Mouse (Mus musculus) heart, postnatal 0 days (tissue): Measurements from ENCODE around the gene Mpdu1. TPM values are rescaled to one million over a fixed set of nuclear protein-coding genes. Genes with fewer than 3 reads are reported as not detected.

Source experiments
- ATAC-seq: fragments of 200-750 bp; cut with Nextera tagmentation; 2 replicates; pipeline ENCODE4 v1.8.0; 2017; ENCODE audit warnings: low read depth, moderate number of reproducible peaks, moderate library complexity; ENCODE audit not compliant: insufficient read depth
- DNase-seq: peaks from one replicate; pipeline ENCODE4 v3.0.0-alpha.2; 2016; ENCODE audit warnings: low spot score
- H3K27ac ChIP-seq: fragments of 300-500 bp; sonication (generic); 2 replicates; pipeline ENCODE4 v1.5.1; 2014; ENCODE audit warnings: low read depth, mild to moderate bottlenecking
- H3K27me3 ChIP-seq: fragments of 300-500 bp; sonication (generic); 2 replicates; pipeline ENCODE4 v1.6.1; 2014; ENCODE audit warnings: low read length, mixed read lengths; ENCODE audit not compliant: control insufficient read depth, insufficient read depth
- H3K36me3 ChIP-seq: fragments of 300-500 bp; sonication (generic); replicated peaks from 2 replicates; pipeline ENCODE4 v1.6.1; 2014; ENCODE audit warnings: low read length, mixed read lengths; ENCODE audit not compliant: control insufficient read depth, insufficient read depth
- H3K4me1 ChIP-seq: fragments of 300-500 bp; sonication (generic); 2 replicates; pipeline ENCODE4 v1.6.1; 2014; ENCODE audit warnings: antibody characterized with exemption; ENCODE audit not compliant: control insufficient read depth, insufficient read depth
- H3K4me2 ChIP-seq: fragments of 300-500 bp; sonication (generic); 2 replicates; pipeline ENCODE4 v1.6.1; 2014; ENCODE audit warnings: low read depth, mild to moderate bottlenecking, low read length, moderate library complexity
- H3K4me3 ChIP-seq: fragments of 300-500 bp; sonication (generic); 2 replicates; pipeline ENCODE4 v1.5.1; 2014; ENCODE audit warnings: low read depth, low read length
- H3K9ac ChIP-seq: fragments of 300-500 bp; sonication (generic); replicated peaks from 2 replicates; pipeline ENCODE4 v1.6.1; 2014; ENCODE audit warnings: low read depth, low read length, mixed read lengths
- H3K9me3 ChIP-seq: fragments of 300-500 bp; sonication (generic); replicated peaks from 2 replicates; pipeline ENCODE4 v1.6.1; 2016; ENCODE audit warnings: low read length; ENCODE audit not compliant: control insufficient read depth
- CTCF ChIP-seq: IDR thresholded peaks from 2 replicates; pipeline ENCODE4 v1.5.1; 2016; ENCODE audit warnings: antibody characterized with exemption, control low read depth, low read depth
- EP300 ChIP-seq: IDR thresholded peaks from 2 replicates; pipeline ENCODE4 v1.6.1; 2016; ENCODE audit warnings: antibody characterized with exemption, low read depth
- WGBS: fragments of 180-500 bp; shearing (Covaris S2); extraction: QIAGEN DNeasy Blood & Tissue Kit; methylation state at CpG from one replicate; pipeline ENCODE4 v1.1.7; 2014; 5-methylcytosine and 5-hydroxymethylcytosine counted together
- polyA plus RNA-seq: library from polyadenylated mRNA; unstranded; fragments of >200 nt; fragmentation: Nextera tagmentation; extraction: Ambion mirVana; gene quantifications from 2 replicates; pipeline ENCODE4 v1.2.1, GENCODE M21; 2015
- total RNA-seq: library from RNA; depleted of rRNA; stranded (reverse); fragments of >200 nt; gene quantifications from 2 replicates; pipeline ENCODE4 v1.2.3, GENCODE M21; 2014; ENCODE audit warnings: low replicate concordance

Gene Mpdu1
- total and polyA plus RNA-seq, 2 experiments from 2014 or later = 30.0 to 123 TPM

GRCm38 (mm10) chr11:69686377-69686776, 23.9 kb upstream of the Mpdu1 start:
- no peak overlapping the region for H3K4me3 ChIP-seq
- peak overlapping the region; percentile 87 for H3K27ac ChIP-seq
- no peaks in the 10 kb centered on the region for H3K36me3 ChIP-seq
- peak; percentile 47 for DNase-seq
- peaks cover 22% of the 10 kb centered on the region for H3K4me1 ChIP-seq
- H3K9ac ChIP-seq = no peak overlapping the region
- peak overlapping the region; percentile 41; the same call in 1 of the 2 replicates for H3K4me2 ChIP-seq
- WGBS = 11% methylated on average over 4 of the region's 4 CpGs
- no peaks in the 10 kb centered on the region for H3K9me3 ChIP-seq
- TF ChIP-seq CTCF (no peak), EP300 (no peak)
- no peaks in the 10 kb centered on the region for H3K27me3 ChIP-seq
- no peak for ATAC-seq

GRCm38 (mm10) chr11:69685526-69686148, 23.2 kb upstream of the Mpdu1 start, which contains the start of gene Tnfsf13:
Gene Tnfsf13 (minus strand): TSS chr11:69685784.
- H3K27ac ChIP-seq = peak within 1 kb of the TSS; percentile 87
- H3K4me3 ChIP-seq = no peak within 1 kb of the TSS
- peak; percentile 28; the same call in 1 of the 2 replicates for ATAC-seq
- H3K9me3 ChIP-seq = no peaks in the 10 kb centered on the region
- whole genome bisulfite sequencing = 46% methylated on average over 10 of the region's 10 CpGs
- H3K4me1 ChIP-seq = peaks cover 28% of the 10 kb centered on the region
- TF ChIP-seq EP300 (no peak), CTCF (no peak)
- 0 out of 2 replicates have a peak within 1 kb of the TSS, but pooled peaks have one; percentile 15 for H3K9ac ChIP-seq
- H3K36me3 ChIP-seq = no peaks in the 10 kb centered on the region
- H3K27me3 ChIP-seq = no peaks in the 10 kb centered on the region
- peak within 1 kb of the TSS; percentile 41 for H3K4me2 ChIP-seq
- DNase-seq = peak; percentile 79

GRCm38 (mm10) chr11:69684936-69685335, 22.5 kb upstream of the Mpdu1 start:
- Histone ChIP-seq H3K27me3 (no peaks in the 10 kb centered on the region), H3K9ac (0 out of 2 replicates have a peak overlapping the region, but pooled peaks have one; percentile 14), H3K36me3 (no peaks in the 10 kb centered on the region), H3K4me3 (no peak overlapping the region), H3K27ac (peak overlapping the region; percentile 87), H3K9me3 (no peaks in the 10 kb centered on the region), H3K4me1 (peaks cover 28% of the 10 kb centered on the region), H3K4me2 (no peak overlapping the region)
- ATAC-seq (no peak), DNase-seq (no peak)
- WGBS = 87% methylated on average over 6 of the region's 6 CpGs
- TF ChIP-seq CTCF (no peak), EP300 (no peak)

GRCm38 (mm10) chr11:69684128-69684745, 21.8 kb upstream of the Mpdu1 start:
- TF ChIP-seq CTCF (no peak), EP300 (no peak)
- Histone ChIP-seq H3K4me3 (no peak overlapping the region), H3K9ac (no peak overlapping the region), H3K27ac (no peak overlapping the region), H3K27me3 (no peaks in the 10 kb centered on the region), H3K9me3 (no peaks in the 10 kb centered on the region), H3K4me1 (peaks cover 28% of the 10 kb centered on the region), H3K36me3 (no peaks in the 10 kb centered on the region; the same call in 1 of the 2 replicates), H3K4me2 (no peak overlapping the region)
- no peak for DNase-seq
- ATAC-seq = no peak
- 76% methylated on average over 12 of the region's 12 CpGs for WGBS

GRCm38 (mm10) chr11:69683576-69683975, 21.1 kb upstream of the Mpdu1 start:
- H3K9me3 ChIP-seq = no peaks in the 10 kb centered on the region
- no peak overlapping the region for H3K4me3 ChIP-seq
- 71% methylated on average over 7 of the region's 7 CpGs for WGBS
- H3K27me3 ChIP-seq = no peaks in the 10 kb centered on the region
- DNase-seq = no peak
- ATAC-seq = no peak
- TF ChIP-seq EP300 (no peak), CTCF (no peak)
- H3K4me2 ChIP-seq = no peak overlapping the region
- H3K36me3 ChIP-seq = peaks cover 4% of the 10 kb centered on the region; the same call in 1 of the 2 replicates
- H3K27ac ChIP-seq = no peak overlapping the region
- peaks cover 28% of the 10 kb centered on the region for H3K4me1 ChIP-seq
- no peak overlapping the region for H3K9ac ChIP-seq
